Mouse (Mus musculus) kidney, postnatal 25 days (tissue): Measurements from ENCODE around the gene Gm10638.

Source experiments
- DNase-seq, 2 experiments: peaks; one replicate each; pipeline ENCODE4 v3.0.0; 2021; ENCODE audit warnings: mixed read lengths in 2 of 2

Gene Gm10638

GRCm38 (mm10) chr8:86740899-86741298, 4.6 kb upstream of the Gm10638 start:
- DNase-seq: no peak

- DNase-seq: no peak
These were observed 3.9 kb upstream of the Gm10638 start for GRCm38 (mm10) chr8:86741627-86742026.

GRCm38 (mm10) chr8:86742605-86743345, 2.7 kb upstream of the Gm10638 start:
- DNase-seq: no peak

GRCm38 (mm10) chr8:86744313-86745220, 932 bp upstream of the Gm10638 start:
- DNase-seq: peak; percentile 36 to 49

GRCm38 (mm10) chr8:86745935-86746441, 489 bp downstream of the Gm10638 start:
- peak; percentile 94 to 96 for DNase-seq

- peak; percentile 17 to 44 for DNase-seq
These were observed 1.0 kb downstream of the Gm10638 start for GRCm38 (mm10) chr8:86746511-86746910.

- DNase-seq: no peak
These were observed 4.3 kb downstream of the Gm10638 start for GRCm38 (mm10) chr8:86749842-86750241.

- peak; percentile 66 to 83 for DNase-seq
These were observed 11.6 kb downstream of the Gm10638 start for GRCm38 (mm10) chr8:86756948-86757733.

- no peak for DNase-seq
These were observed 13.2 kb downstream of the Gm10638 start for GRCm38 (mm10) chr8:86758651-86759050.

- no peak for DNase-seq
These were observed 13.6 kb downstream of the Gm10638 start for GRCm38 (mm10) chr8:86759090-86759491.

GRCm38 (mm10) chr8:86760746-86761145, 15.2 kb downstream of the Gm10638 start:
- no peak for DNase-seq

- no peak for DNase-seq
These were observed 17.3 kb downstream of the Gm10638 start for GRCm38 (mm10) chr8:86762806-86763205.

GRCm38 (mm10) chr8:86765155-86765554, 19.7 kb downstream of the Gm10638 start:
- DNase-seq: no peak

- DNase-seq: no peak
These were observed 20.2 kb downstream of the Gm10638 start for GRCm38 (mm10) chr8:86765669-86766068.

- peak; percentile 13 to 68 for DNase-seq
These were observed 21.2 kb downstream of the Gm10638 start for GRCm38 (mm10) chr8:86766548-86767211.

- DNase-seq: no peak
These were observed 23.0 kb downstream of the Gm10638 start for GRCm38 (mm10) chr8:86768499-86768898.

- DNase-seq: peak; percentile 61 to 68
These were observed 24.6 kb downstream of the Gm10638 start for GRCm38 (mm10) chr8:86769945-86770715.

GRCm38 (mm10) chr8:86779207-86779606, 33.7 kb downstream of the Gm10638 start:
- no peak for DNase-seq

- DNase-seq: no peak
These were observed 35.6 kb downstream of the Gm10638 start for GRCm38 (mm10) chr8:86781094-86781493.

- DNase-seq: peak; percentile 40 to 68
These were observed 41.0 kb downstream of the Gm10638 start for GRCm38 (mm10) chr8:86786498-86786897.

GRCm38 (mm10) chr8:86787891-86788420, 42.5 kb downstream of the Gm10638 start:
- peak; percentile 52 to 66 for DNase-seq
